Mouse (Mus musculus) kidney, embryonic 15.5 days (tissue): ENCODE results near the gene Gpr179. TPM values are rescaled to one million over a fixed set of nuclear protein-coding genes. Genes with fewer than 3 reads are reported as not detected.
"Not testable (repeated sequence)": the region's sequence is repeated elsewhere in the genome, so short reads cannot be mapped to it uniquely, and the experiment has no call there.

ENCODE experiments used
- ATAC-seq: fragments of 200-750 bp; cut with Nextera tagmentation; replicated peaks from 2 replicates; pipeline ENCODE4 v1.8.0; 2017; ENCODE audit warnings: moderate TSS enrichment; ENCODE audit not compliant: low FRiP score
- H3K27ac ChIP-seq: fragments of 300-500 bp; sonication (generic); 2 replicates; pipeline ENCODE4 v1.5.1; 2015; ENCODE audit warnings: mild to moderate bottlenecking, inconsistent platforms
- H3K27me3 ChIP-seq: fragments of 300-500 bp; sonication (generic); 2 replicates; pipeline ENCODE4 v1.6.1; 2015; ENCODE audit warnings: inconsistent platforms
- H3K36me3 ChIP-seq: fragments of 300-500 bp; sonication (generic); 2 replicates; pipeline ENCODE4 v1.6.1; 2015; ENCODE audit warnings: inconsistent platforms
- H3K4me1 ChIP-seq: fragments of 300-500 bp; sonication (generic); 2 replicates; pipeline ENCODE4 v1.6.1; 2015; ENCODE audit warnings: inconsistent platforms
- H3K4me2 ChIP-seq: fragments of 300-500 bp; sonication (generic); 2 replicates; pipeline ENCODE4 v1.6.1; 2015; ENCODE audit warnings: moderate library complexity, mild to moderate bottlenecking, inconsistent platforms
- H3K4me3 ChIP-seq: fragments of 300-500 bp; sonication (generic); replicated peaks from 2 replicates; pipeline ENCODE4 v1.5.1; 2015; ENCODE audit warnings: mild to moderate bottlenecking, inconsistent platforms
- H3K9ac ChIP-seq: fragments of 300-500 bp; sonication (generic); 2 replicates; pipeline ENCODE4 v1.6.1; 2015; ENCODE audit warnings: mild to moderate bottlenecking, inconsistent platforms
- H3K9me3 ChIP-seq: fragments of 300-500 bp; sonication (generic); replicated peaks from 2 replicates; pipeline ENCODE4 v1.6.1; 2016; ENCODE audit warnings: inconsistent platforms
- WGBS: fragments of 180-500 bp; shearing (Covaris S2); methylation state at CpG from one replicate; pipeline ENCODE4 v1.1.7; 2015; ENCODE audit warnings: mixed read lengths; 5-methylcytosine and 5-hydroxymethylcytosine counted together
- polyA plus RNA-seq: library from polyadenylated mRNA; unstranded; fragments of >200 nt; fragmentation: Nextera tagmentation; extraction: Ambion mirVana; gene quantifications from 2 replicates; pipeline ENCODE4 v1.2.1, GENCODE M21; 2015

The Gpr179 gene
- polyA plus RNA-seq, 1 experiment from 2014 or later: 0.53 TPM

- WGBS: 81% methylated on average over 9 of the region's 9 CpGs
Observed at GRCm38 (mm10) chr11:97334400-97334799, 17.5 kb downstream of the Gpr179 start.

GRCm38 (mm10) chr11:97333896-97334295 lies 18.0 kb downstream of the Gpr179 start:
- WGBS: 39% methylated on average over 1 of the region's 1 CpGs
- ATAC-seq: no peak
- H3K4me3 ChIP-seq: no peak overlapping the region
- H3K9me3 ChIP-seq: no peaks in the 10 kb centered on the region
- H3K4me2 ChIP-seq: no peak overlapping the region
- peaks cover 17% of the 10 kb centered on the region for H3K36me3 ChIP-seq
- H3K27me3 ChIP-seq: no peaks in the 10 kb centered on the region
- peaks cover 29% of the 10 kb centered on the region for H3K4me1 ChIP-seq
- H3K27ac ChIP-seq: no peak overlapping the region
- H3K9ac ChIP-seq: no peak overlapping the region

More at GRCm38 (mm10) chr11:97334400-97334799, 17.5 kb downstream of the Gpr179 start:
- Histone ChIP-seq H3K4me2 (no peak overlapping the region), H3K36me3 (peaks cover 12% of the 10 kb centered on the region), H3K27ac (no peak overlapping the region), H3K9ac (no peak overlapping the region), H3K4me1 (peaks cover 32% of the 10 kb centered on the region), H3K9me3 (no peaks in the 10 kb centered on the region), H3K4me3 (no peak overlapping the region), H3K27me3 (no peaks in the 10 kb centered on the region)
- ATAC-seq: no peak

GRCm38 (mm10) chr11:97333044-97333443 lies 18.8 kb downstream of the Gpr179 start:
- H3K27me3 ChIP-seq: no peaks in the 10 kb centered on the region
- H3K4me3 ChIP-seq: no peak overlapping the region
- H3K36me3 ChIP-seq: peaks cover 25% of the 10 kb centered on the region
- no peak overlapping the region for H3K4me2 ChIP-seq
- peaks cover 21% of the 10 kb centered on the region for H3K4me1 ChIP-seq
- H3K27ac ChIP-seq: no peak overlapping the region
- 43% methylated on average over 9 of the region's 9 CpGs for WGBS
- H3K9ac ChIP-seq: no peak overlapping the region
- H3K9me3 ChIP-seq: no peaks in the 10 kb centered on the region
- no peak for ATAC-seq

GRCm38 (mm10) chr11:97331231-97332190 lies 20.4 kb downstream of the Gpr179 start:
- H3K27me3 ChIP-seq: no peaks in the 10 kb centered on the region
- peaks cover 39% of the 10 kb centered on the region for H3K36me3 ChIP-seq
- no peak overlapping the region for H3K27ac ChIP-seq
- no peak overlapping the region for H3K4me2 ChIP-seq
- no peak overlapping the region for H3K4me3 ChIP-seq
- peaks cover 10% of the 10 kb centered on the region for H3K4me1 ChIP-seq
- H3K9me3 ChIP-seq: no peaks in the 10 kb centered on the region
- H3K9ac ChIP-seq: no peak overlapping the region
- ATAC-seq: no peak
- 86% methylated on average over 12 of the region's 12 CpGs for WGBS

- H3K4me2 ChIP-seq: no peak overlapping the region
- ATAC-seq: no peak
- no peaks in the 10 kb centered on the region for H3K27me3 ChIP-seq
- H3K9me3 ChIP-seq: no peaks in the 10 kb centered on the region
- peaks cover 51% of the 10 kb centered on the region for H3K36me3 ChIP-seq
- no peak overlapping the region for H3K4me3 ChIP-seq
- 93% methylated on average over 1 of the region's 1 CpGs for WGBS
- H3K4me1 ChIP-seq: 0 out of 2 replicates have a peak, but pooled peaks cover 4% of the 10 kb centered on the region
- H3K27ac ChIP-seq: no peak overlapping the region
- no peak overlapping the region for H3K9ac ChIP-seq
Observed at GRCm38 (mm10) chr11:97330315-97330714, 21.6 kb downstream of the Gpr179 start.

GRCm38 (mm10) chr11:97328148-97328547 lies 23.7 kb downstream of the Gpr179 start:
- no peak for ATAC-seq
- H3K4me2 ChIP-seq: no peak overlapping the region
- H3K27ac ChIP-seq: no peak overlapping the region
- no peaks in the 10 kb centered on the region for H3K9me3 ChIP-seq
- no peak overlapping the region for H3K9ac ChIP-seq
- whole genome bisulfite sequencing: 26% methylated on average over 9 of the region's 9 CpGs
- H3K27me3 ChIP-seq: no peaks in the 10 kb centered on the region
- no peak overlapping the region for H3K4me3 ChIP-seq
- no peaks in the 10 kb centered on the region for H3K4me1 ChIP-seq
- peaks cover 70% of the 10 kb centered on the region for H3K36me3 ChIP-seq

GRCm38 (mm10) chr11:97325224-97325623 lies 26.7 kb downstream of the Gpr179 start:
- H3K27ac ChIP-seq: no peak overlapping the region
- no peaks in the 10 kb centered on the region for H3K4me1 ChIP-seq
- H3K9me3 ChIP-seq: no peaks in the 10 kb centered on the region
- 73% methylated on average over 1 of the region's 1 CpGs for WGBS
- no peak overlapping the region for H3K4me2 ChIP-seq
- no peaks in the 10 kb centered on the region for H3K27me3 ChIP-seq
- no peak overlapping the region for H3K9ac ChIP-seq
- no peak for ATAC-seq
- peaks cover 92% of the 10 kb centered on the region for H3K36me3 ChIP-seq
- no peak overlapping the region for H3K4me3 ChIP-seq

- peaks cover 80% of the 10 kb centered on the region for H3K36me3 ChIP-seq
- H3K27me3 ChIP-seq, H3K4me2 ChIP-seq, H3K4me3 ChIP-seq, H3K9me3 ChIP-seq, H3K9ac ChIP-seq, H3K27ac ChIP-seq, ATAC-seq, H3K4me1 ChIP-seq: not testable (repeated sequence)
- WGBS: 81% methylated on average over 8 of the region's 8 CpGs
Observed at GRCm38 (mm10) chr11:97321894-97322600, 29.8 kb downstream of the Gpr179 start.

- H3K27me3 ChIP-seq: no peaks in the 10 kb centered on the region
- WGBS: 93% methylated on average over 8 of the region's 8 CpGs
- peaks cover 71% of the 10 kb centered on the region for H3K36me3 ChIP-seq
- H3K4me1 ChIP-seq: peaks cover 8% of the 10 kb centered on the region
- no peak overlapping the region for H3K27ac ChIP-seq
- H3K9ac ChIP-seq: no peak overlapping the region
- H3K9me3 ChIP-seq: no peaks in the 10 kb centered on the region
- no peak overlapping the region for H3K4me3 ChIP-seq
- no peak for ATAC-seq
- no peak overlapping the region for H3K4me2 ChIP-seq
Observed at GRCm38 (mm10) chr11:97321197-97321596, 30.7 kb downstream of the Gpr179 start.

GRCm38 (mm10) chr11:97315504-97316503 lies 36.1 kb downstream of the Gpr179 start, which contains the start of gene Mrpl45:
Mrpl45 (plus strand) TSS chr11:97315716.
- peak within 1 kb of the TSS; percentile 66 for H3K9ac ChIP-seq
- peak within 1 kb of the TSS; percentile 66 for H3K4me3 ChIP-seq
- under 1% methylated on average over 50 of the region's 50 CpGs for whole genome bisulfite sequencing

More at GRCm38 (mm10) chr11:97315504-97316503, 36.1 kb downstream of the Gpr179 start, which contains the start of gene Mrpl45:
- Histone ChIP-seq H3K4me1 (peaks cover 19% of the 10 kb centered on the region), H3K4me2 (peak within 1 kb of the TSS; percentile 65), H3K36me3 (peaks cover 22% of the 10 kb centered on the region), H3K9me3 (no peaks in the 10 kb centered on the region), H3K27me3 (no peaks in the 10 kb centered on the region), H3K27ac (peak within 1 kb of the TSS; percentile 81)
- peak; percentile 94 for ATAC-seq
